Mouse (Mus musculus) stomach, postnatal 0 days (tissue): ENCODE results near the gene Il10. TPM values are rescaled to one million over a fixed set of nuclear protein-coding genes. Genes with fewer than 3 reads are reported as not detected.

Source experiments
- ATAC-seq: fragments of 200-750 bp; cut with Nextera tagmentation; 2 replicates; pipeline ENCODE4 v1.8.0; 2017; ENCODE audit not compliant: low FRiP score, low TSS enrichment
- DNase-seq: peaks from one replicate; pipeline ENCODE4 v3.0.0-alpha.2; 2016; ENCODE audit warnings: low spot score
- H3K27ac ChIP-seq: fragments of 300-500 bp; sonication (generic); replicated peaks from 2 replicates; pipeline ENCODE4 v1.5.1; 2014; ENCODE audit warnings: mild to moderate bottlenecking, control low read depth
- H3K27me3 ChIP-seq: fragments of 300-500 bp; sonication (generic); 2 replicates; pipeline ENCODE4 v1.6.1; 2014; ENCODE audit warnings: low read length; ENCODE audit not compliant: control insufficient read depth, insufficient read depth
- H3K36me3 ChIP-seq: fragments of 300-500 bp; sonication (generic); 2 replicates; pipeline ENCODE4 v1.6.1; 2014; ENCODE audit warnings: low read length, mixed read lengths; ENCODE audit not compliant: control insufficient read depth, insufficient read depth
- H3K4me1 ChIP-seq: fragments of 300-500 bp; sonication (generic); replicated peaks from 2 replicates; pipeline ENCODE4 v1.6.1; 2014; ENCODE audit warnings: antibody characterized with exemption; ENCODE audit not compliant: control insufficient read depth, insufficient read depth
- H3K4me2 ChIP-seq: fragments of 300-500 bp; sonication (generic); replicated peaks from 2 replicates; pipeline ENCODE4 v1.6.1; 2014; ENCODE audit warnings: low read depth, mild to moderate bottlenecking, control low read depth, moderate library complexity
- H3K4me3 ChIP-seq: fragments of 300-500 bp; sonication (generic); 2 replicates; pipeline ENCODE4 v1.5.1; 2014; ENCODE audit warnings: low read depth, low read length, control low read depth
- H3K9ac ChIP-seq: fragments of 300-500 bp; sonication (generic); 2 replicates; pipeline ENCODE4 v1.6.1; 2014; ENCODE audit warnings: mild to moderate bottlenecking, low read length, control low read depth, mixed read lengths
- H3K9me3 ChIP-seq: fragments of 300-500 bp; sonication (generic); 2 replicates; pipeline ENCODE4 v1.6.1; 2016; ENCODE audit warnings: low read length; ENCODE audit not compliant: control insufficient read depth
- CTCF ChIP-seq: IDR thresholded peaks from 2 replicates; pipeline ENCODE4 v1.5.1; 2016; ENCODE audit warnings: antibody characterized with exemption, low read depth, mild to moderate bottlenecking, moderate library complexity
- EP300 ChIP-seq: optimal IDR thresholded peaks from 2 replicates; pipeline ENCODE3; 2016; ENCODE audit warnings: antibody characterized with exemption
- WGBS: fragments of 180-500 bp; shearing (Covaris S2); extraction: QIAGEN DNeasy Blood & Tissue Kit; methylation state at CpG from one replicate; pipeline ENCODE4 v1.1.7; 2014; 5-methylcytosine and 5-hydroxymethylcytosine counted together
- polyA plus RNA-seq: library from polyadenylated mRNA; unstranded; fragments of >200 nt; fragmentation: Nextera tagmentation; extraction: Ambion mirVana; gene quantifications from 2 replicates; pipeline ENCODE4 v1.2.1, GENCODE M21; 2015

Gene Il10
- polyA plus RNA-seq: not detected in 2 replicates

- no peaks in the 10 kb centered on the region for H3K36me3 ChIP-seq
- 64% methylated on average over 8 of the region's 8 CpGs for WGBS
- TF ChIP-seq EP300 (no peak), CTCF (no peak)
- no peaks in the 10 kb centered on the region for H3K4me1 ChIP-seq
- ATAC-seq: no peak
- no peaks in the 10 kb centered on the region for H3K9me3 ChIP-seq
- no peaks in the 10 kb centered on the region for H3K27me3 ChIP-seq
- no peak within 1 kb of the TSS for H3K9ac ChIP-seq
- no peak within 1 kb of the TSS for H3K4me2 ChIP-seq
- H3K27ac ChIP-seq: no peak within 1 kb of the TSS
- no peak within 1 kb of the TSS for H3K4me3 ChIP-seq
- DNase-seq: no peak
These were observed at the start of gene Il10 for GRCm38 (mm10) chr1:131019492-131020098. Gene Il10 (plus strand): TSS chr1:131019845.

- Histone ChIP-seq H3K9ac (no peak overlapping the region), H3K27me3 (no peaks in the 10 kb centered on the region), H3K4me2 (no peak overlapping the region), H3K9me3 (no peaks in the 10 kb centered on the region), H3K4me1 (no peaks in the 10 kb centered on the region), H3K36me3 (no peaks in the 10 kb centered on the region), H3K4me3 (no peak overlapping the region), H3K27ac (no peak overlapping the region)
- TF ChIP-seq CTCF: peak; percentile 92
- no peak for TF ChIP-seq EP300
- DNase-seq (peak; percentile 49), ATAC-seq (no peak)
- WGBS: 57% methylated on average over 1 of the region's 1 CpGs
These were observed 40.2 kb upstream of the Il10 start for GRCm38 (mm10) chr1:130979455-130979854.

GRCm38 (mm10) chr1:130984441-130984840, 35.2 kb upstream of the Il10 start:
- 52% methylated on average over 7 of the region's 7 CpGs for WGBS
- no peaks in the 10 kb centered on the region for H3K36me3 ChIP-seq
- no peak for TF ChIP-seq EP300
- peak; percentile 68 for TF ChIP-seq CTCF
- no peaks in the 10 kb centered on the region for H3K27me3 ChIP-seq
- no peak overlapping the region for H3K4me3 ChIP-seq
- ATAC-seq (peak; percentile 59; the same call in 1 of the 2 replicates), DNase-seq (peak; percentile 42)
- H3K9me3 ChIP-seq: no peaks in the 10 kb centered on the region
- H3K4me2 ChIP-seq: no peak overlapping the region
- no peaks in the 10 kb centered on the region for H3K4me1 ChIP-seq
- no peak overlapping the region for H3K27ac ChIP-seq
- H3K9ac ChIP-seq: no peak overlapping the region

- TF ChIP-seq EP300 (no peak), CTCF (no peak)
- Histone ChIP-seq H3K4me1 (no peaks in the 10 kb centered on the region), H3K4me2 (no peak overlapping the region), H3K36me3 (no peaks in the 10 kb centered on the region), H3K27me3 (no peaks in the 10 kb centered on the region), H3K9ac (no peak overlapping the region), H3K27ac (no peak overlapping the region), H3K4me3 (no peak overlapping the region), H3K9me3 (no peaks in the 10 kb centered on the region)
- DNase-seq (no peak), ATAC-seq (no peak)
- WGBS: 90% methylated on average over 5 of the region's 5 CpGs
These were observed 32.6 kb upstream of the Il10 start for GRCm38 (mm10) chr1:130987001-130987400.

- no peaks in the 10 kb centered on the region for H3K9me3 ChIP-seq
- no peaks in the 10 kb centered on the region for H3K27me3 ChIP-seq
- no peak overlapping the region for H3K27ac ChIP-seq
- no peaks in the 10 kb centered on the region for H3K4me1 ChIP-seq
- H3K4me3 ChIP-seq: no peak overlapping the region
- no peak for TF ChIP-seq EP300
- peak; percentile 50 for TF ChIP-seq CTCF
- H3K4me2 ChIP-seq: no peak overlapping the region
- ATAC-seq (no peak), DNase-seq (no peak)
- H3K9ac ChIP-seq: no peak overlapping the region
- no peaks in the 10 kb centered on the region for H3K36me3 ChIP-seq
These were observed 32.2 kb upstream of the Il10 start for GRCm38 (mm10) chr1:130987418-130987817.

- Histone ChIP-seq H3K4me2 (no peak overlapping the region), H3K27me3 (no peaks in the 10 kb centered on the region), H3K9me3 (no peaks in the 10 kb centered on the region), H3K9ac (no peak overlapping the region), H3K36me3 (no peaks in the 10 kb centered on the region), H3K4me3 (no peak overlapping the region), H3K27ac (no peak overlapping the region), H3K4me1 (no peaks in the 10 kb centered on the region)
- DNase-seq (no peak), ATAC-seq (no peak)
- 62% methylated on average over 3 of the region's 3 CpGs for WGBS
- TF ChIP-seq EP300 (no peak), CTCF (no peak)
These were observed 30.3 kb upstream of the Il10 start for GRCm38 (mm10) chr1:130989331-130989730.
